Comparison of ENCODE assay signal across 35 mouse cellular contexts in the genomic region with DNA sequence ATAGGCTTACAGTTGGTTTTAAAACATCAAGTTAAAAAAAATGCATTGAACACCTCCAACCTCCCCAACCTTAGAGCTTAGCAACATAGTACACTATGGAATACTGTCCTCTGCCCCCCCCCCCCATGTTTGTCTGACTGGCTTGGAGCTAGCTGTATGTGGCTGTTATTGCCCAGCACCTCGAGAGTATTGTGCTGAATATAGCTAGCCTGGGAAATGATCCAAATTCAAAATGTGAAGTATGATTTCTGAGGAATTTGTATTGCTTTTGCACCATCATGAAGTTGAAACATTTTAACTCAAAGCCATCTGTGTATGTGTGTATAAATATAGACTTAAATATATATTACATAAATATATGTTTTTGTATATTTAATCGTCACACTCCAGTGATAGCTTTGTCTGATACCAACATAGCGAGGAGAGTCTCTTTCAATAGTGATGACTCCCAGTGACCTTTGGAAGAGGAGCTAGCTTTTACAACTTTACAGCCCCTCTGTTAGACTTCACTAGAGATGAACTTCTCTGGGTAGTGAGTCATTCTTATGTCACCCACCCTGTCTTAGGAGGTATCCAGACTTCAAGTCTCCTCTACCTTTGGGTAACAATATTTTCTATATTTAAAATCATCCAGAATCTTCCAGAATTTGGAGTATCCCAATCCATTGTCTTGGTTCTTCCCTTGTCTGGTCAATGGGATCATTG. TPM values are rescaled to one million over a fixed set of nuclear protein-coding genes. Genes with fewer than 3 reads are reported as not detected.
DNase-seq lines count a peak whose midpoint lies in the region; ATAC-seq and TF ChIP-seq lines count a peak whose summit lies in the region.
"Had no signal": no experiment of that assay in that cellular context is flagged by ENCODE, and none has a peak within 500 bp of the region (broad histone marks: within the 10 kb centered on the region; RNA-seq: fewer than 3 reads in every experiment).

No protein-coding gene starts in this region.

- H3K4me1 ChIP-seq in lung, embryonic 14.5 days (ENCODE audit: insufficient read depth) = no peaks in the 10 kb centered on the region
- H3K4me1 ChIP-seq in intestine, embryonic 16.5 days (ENCODE audit: control insufficient read depth, insufficient read depth, low read length) = no peaks in the 10 kb centered on the region
- H3K4me1 ChIP-seq: embryonic facial prominence, embryonic 13.5 days; forebrain, embryonic 13.5 days; hindbrain, embryonic 10.5 days; hindbrain, embryonic 15.5 days; liver, embryonic 12.5 days had no signal

- no peak overlapping the region for H3K27ac ChIP-seq in lung, embryonic 14.5 days (ENCODE audit: low read depth)
- H3K27ac ChIP-seq in intestine, embryonic 16.5 days (ENCODE audit: low read length) = no peak overlapping the region
- H3K27ac ChIP-seq: embryonic facial prominence, embryonic 13.5 days; forebrain, embryonic 13.5 days; hindbrain, embryonic 10.5 days; hindbrain, embryonic 15.5 days; kidney, postnatal 0 days; liver, embryonic 12.5 days had no signal

- no peak overlapping the region for H3K4me3 ChIP-seq in lung, embryonic 14.5 days (ENCODE audit: low read depth, low read length)
- H3K4me3 ChIP-seq in intestine, embryonic 16.5 days (ENCODE audit: low read length) = no peak overlapping the region
- H3K4me3 ChIP-seq: embryonic facial prominence, embryonic 13.5 days; erythroblast, embryonic 14.5 days; forebrain, embryonic 13.5 days; hindbrain, embryonic 10.5 days; hindbrain, embryonic 15.5 days; liver, embryonic 12.5 days had no signal

- H3K4me2 ChIP-seq in lung, embryonic 14.5 days = no peak overlapping the region
- H3K4me2 ChIP-seq in intestine, embryonic 16.5 days (ENCODE audit: low read depth, low read length) = no peak overlapping the region
- H3K4me2 ChIP-seq: embryonic facial prominence, embryonic 13.5 days; forebrain, embryonic 13.5 days; hindbrain, embryonic 15.5 days; liver, embryonic 12.5 days had no signal

- DNase-seq in frontal cortex, postnatal 14 days (ENCODE audit: low spot score in 2 of 2) = no peak
- DNase-seq in lung, embryonic 14.5 days = peak; percentile 75
- DNase-seq in lung, postnatal 10 days = no peak
- DNase-seq in brain, embryonic 14.5 days (ENCODE audit: low read depth) = peak; percentile 28
- DNase-seq: adrenal gland, adult 2 months; adrenal gland, postnatal 36 days; cerebellum, adult 9-10 months; cerebellum, postnatal 36 days; embryo, embryonic 11 days; gastrocnemius, postnatal 14 days; heart, postnatal 14 days; kidney, adult 8-10 months; kidney, postnatal 4 days; liver, postnatal 0 days; lung, postnatal 4 days; midbrain, embryonic 14.5 days; right cerebral cortex, postnatal 14 days; thymus, adult 18-20 months; thymus, postnatal 25 days had no signal

- no peak for TF ChIP-seq POLR2A in brain, embryonic 14.5 days (IDR thresholded peaks at IDR 0.05; ENCODE audit: borderline replicate concordance, extremely low read depth, insufficient read depth, insufficient read length, poor library complexity, severe bottlenecking)

- no peak for TF ChIP-seq CTCF in lung, embryonic 14.5 days (IDR thresholded peaks at IDR 0.05; ENCODE audit: low read depth)
- no peak for TF ChIP-seq CTCF in brain, embryonic 14.5 days (IDR thresholded peaks at IDR 0.05; ENCODE audit: borderline replicate concordance, extremely low read depth, insufficient read depth, insufficient read length)

- ATAC-seq in frontal cortex, adult (ENCODE audit: low TSS enrichment) = peak; percentile 60
- peak; percentile 66; the same call in 1 of the 2 replicates for ATAC-seq in lung, embryonic 14.5 days (ENCODE audit: insufficient read depth)
- peak; percentile 69 for ATAC-seq in intestine, embryonic 16.5 days
- ATAC-seq in megakaryocyte, adult 5-6 weeks (ENCODE audit: poor library complexity, severe bottlenecking) = no peak
- ATAC-seq: activated CD4-positive, CD25-positive, alpha-beta regulatory T cell, adult 4 months; forebrain, embryonic 13.5 days; inflammation-experienced regulatory T-cells, adult 6 months; liver, embryonic 12.5 days; liver, postnatal 0 days had no signal

- H3K36me3 ChIP-seq in lung, embryonic 14.5 days (ENCODE audit: insufficient read depth) = no peaks in the 10 kb centered on the region
- H3K36me3 ChIP-seq in intestine, embryonic 16.5 days (ENCODE audit: control insufficient read depth, insufficient read depth, low read length) = no peaks in the 10 kb centered on the region
- H3K36me3 ChIP-seq: embryonic facial prominence, embryonic 13.5 days; hindbrain, embryonic 10.5 days; hindbrain, embryonic 15.5 days; liver, embryonic 12.5 days had no signal

- no peak overlapping the region for H3K9ac ChIP-seq in lung, embryonic 14.5 days
- no peak overlapping the region for H3K9ac ChIP-seq in intestine, embryonic 16.5 days (ENCODE audit: low read depth, low read length)
- H3K9ac ChIP-seq: embryonic facial prominence, embryonic 13.5 days; forebrain, embryonic 13.5 days; hindbrain, embryonic 15.5 days; liver, embryonic 12.5 days; liver, postnatal 0 days had no signal

- H3K27me3 ChIP-seq in lung, embryonic 14.5 days (ENCODE audit: insufficient read depth, low read length) = no peaks in the 10 kb centered on the region
- H3K27me3 ChIP-seq in intestine, embryonic 16.5 days (replicated peaks; ENCODE audit: control insufficient read depth, insufficient read depth, low read length) = no peaks in the 10 kb centered on the region
- H3K27me3 ChIP-seq: CH12.LX; embryonic facial prominence, embryonic 13.5 days; forebrain, embryonic 13.5 days; hindbrain, embryonic 15.5 days; liver, embryonic 12.5 days had no signal

- 45% methylated on average over 3 of the region's 3 CpGs for WGBS in lung, embryonic 14.5 days
- 42% methylated on average over 3 of the region's 3 CpGs for WGBS in intestine, embryonic 16.5 days

- no peaks in the 10 kb centered on the region for H3K9me3 ChIP-seq in lung, embryonic 14.5 days (ENCODE audit: low read depth, low read length)
- H3K9me3 ChIP-seq in intestine, embryonic 16.5 days (ENCODE audit: control insufficient read depth, low read length) = no peaks in the 10 kb centered on the region
- H3K9me3 ChIP-seq: embryonic facial prominence, embryonic 13.5 days; forebrain, embryonic 13.5 days; hindbrain, embryonic 10.5 days; hindbrain, embryonic 15.5 days; liver, embryonic 12.5 days had no signal

RNA-seq across cellular contexts. Expression of a gene that starts 45.6 kb away (rescaled TPM):
- 0.82 and 1.4 TPM in 2 replicates for polyA plus RNA-seq in lung, embryonic 14.5 days (2014; fragmentation: Nextera tagmentation; extraction: Ambion mirVana)
- polyA plus RNA-seq in brain, embryonic 14.5 days (2012; rRNA removed) = 1.00 and 1.3 TPM in 2 replicates
- 11.5 and 13.1 TPM in 2 replicates for polyA plus RNA-seq in intestine, embryonic 16.5 days (2015; fragmentation: Nextera tagmentation; extraction: Ambion mirVana)
- total RNA-seq in megakaryocyte, adult 5-6 weeks (2015) = 58.0 and 59.6 TPM in 2 replicates
- total RNA-seq in megakaryocyte, adult 5-6 weeks (2017) = 41.6 and 61.4 TPM in 2 replicates
- total RNA-seq: adrenal gland, adult 2 months; adrenal gland, postnatal 36 days; ES-E14; gastrocnemius, postnatal 14 days; monocyte, adult 5-6 weeks had no signal
- polyA plus RNA-seq: activated CD4-positive, CD25-positive, alpha-beta regulatory T cell, adult 4 months; adrenal gland, adult 2 months; C2C12; erythroblast, embryonic 14.5 days; inflammation-experienced regulatory T-cells, adult 6 months had no signal

Comparison
In these comparisons a context has a peak if more than half of its experiments do, and no peak if none do; other contexts are left out.
1. DNase-seq: peak in lung, embryonic 14.5 days (single experiment) and brain, embryonic 14.5 days (single experiment); none in frontal cortex, postnatal 14 days (0 of 2) and lung, postnatal 10 days (single experiment).